Mouse (Mus musculus): ENCODE data around the gene Sqor. TPM values are rescaled to one million over a fixed set of nuclear protein-coding genes. Genes with fewer than 3 reads are reported as not detected.

Sqor gene
- total and polyA plus RNA-seq, 3 experiments = 0.85 TPM; not detected in 2

GRCm38 (mm10) chr2:122725604-122726003, 39.4 kb upstream of the Sqor start:
- H3K9ac ChIP-seq (ENCODE audit: insufficient read depth, low read depth) = no peak overlapping the region
- peak; percentile 63 for DNase-seq (ENCODE audit: extremely low read depth)
- H3K27ac ChIP-seq (ENCODE audit: insufficient read depth, low read depth) = no peak overlapping the region
- no peaks in the 10 kb centered on the region for H3K79me2 ChIP-seq (replicated peaks; ENCODE audit: control insufficient read depth, extremely low read depth, insufficient read depth, poor library complexity, severe bottlenecking)
- peaks cover 12% of the 10 kb centered on the region for H3K27me3 ChIP-seq (replicated peaks)
- dilution Hi-C loops (cut with MboI; ENCODE audit: extremely low pct_ligation_motif_present, extremely low pct_unique_long_range_greater_than_20kb, low sequenced_read_pairs) (no loop called here), in situ Hi-C loops (cut with MboI; ENCODE audit: low pct_ligation_motif_present, low pct_unique_long_range_greater_than_20kb, low sequenced_read_pairs) (no loop called here)
- peaks cover 0 to 3% of the 10 kb centered on the region in 2 experiments; a peak in 2 of 4 replicates for H3K4me1 ChIP-seq (ENCODE audit: control insufficient read depth in 1 of 2, insufficient read depth in 2 of 2)
- H3K4me3 ChIP-seq (replicated peaks in 1 of 3; ENCODE audit: low read depth in 2 of 3, low read length in 2 of 3, poor library complexity in 1 of 3) = no peak overlapping the region
- no peak overlapping the region; the same call in 1 of the 2 replicates for H3K4me2 ChIP-seq (ENCODE audit: insufficient read depth, low read depth, poor library complexity, severe bottlenecking)
- H3K9me3 ChIP-seq (replicated peaks; ENCODE audit: low read length) = peaks cover 6% of the 10 kb centered on the region
- TF ChIP-seq SMC3 (IDR thresholded peaks at IDR 0.05; ENCODE audit: low read depth, low read length) (peak; percentile 63), MXI1 (IDR thresholded peaks at IDR 0.05; ENCODE audit: low read depth, low read length) (no peak), ETS1 (conservative IDR thresholded peaks at IDR 0.05; ENCODE audit: low read depth, low read length) (no peak), RAD21 (IDR thresholded peaks at IDR 0.05; ENCODE audit: low read depth, low read length) (peak; percentile 59), POLR2A (IDR thresholded peaks at IDR 0.05; ENCODE audit: low read depth, low read length) (no peak), CTCF (conservative IDR thresholded peaks at IDR 0.05 in 1 of 2, IDR thresholded peaks at IDR 0.05 in 1 of 2; ENCODE audit: low read depth in 2 of 2, low read length in 2 of 2) (peak; percentile 79 to 87), MEF2A (IDR thresholded peaks at IDR 0.05; ENCODE audit: borderline replicate concordance, low read depth, low read length) (peak; percentile 73; the same call in 1 of the 2 replicates), HCFC1 (IDR thresholded peaks at IDR 0.05; ENCODE audit: low read depth, low read length) (no peak), CHD2 (IDR thresholded peaks at IDR 0.05; ENCODE audit: low read length) (no peak)
- no peaks in the 10 kb centered on the region for H3K36me3 ChIP-seq (replicated peaks in 1 of 2; ENCODE audit: control insufficient read depth in 1 of 2, insufficient read depth in 1 of 2, low read length in 1 of 2)

- no peaks in the 10 kb centered on the region for H3K79me2 ChIP-seq (replicated peaks; ENCODE audit: control insufficient read depth, extremely low read depth, insufficient read depth, poor library complexity, severe bottlenecking)
- in situ Hi-C loops (cut with MboI; ENCODE audit: low pct_ligation_motif_present, low pct_unique_long_range_greater_than_20kb, low sequenced_read_pairs) (no loop called here), dilution Hi-C loops (cut with MboI; ENCODE audit: extremely low pct_ligation_motif_present, extremely low pct_unique_long_range_greater_than_20kb, low sequenced_read_pairs) (no loop called here)
- TF ChIP-seq MAZ (IDR thresholded peaks at IDR 0.05; ENCODE audit: low read depth, low read length) = no peak
- no peak for TF ChIP-seq POLR2A (IDR thresholded peaks at IDR 0.05; ENCODE audit: low read depth, low read length)
- TF ChIP-seq TCF12 (IDR thresholded peaks at IDR 0.05; ENCODE audit: low read depth, low read length) = no peak
- TF ChIP-seq SMC3 (IDR thresholded peaks at IDR 0.05; ENCODE audit: low read depth, low read length) = no peak
- no peak for DNase-seq (ENCODE audit: extremely low read depth)
- H3K27me3 ChIP-seq (replicated peaks) = peaks cover 12% of the 10 kb centered on the region
- H3K4me1 ChIP-seq (ENCODE audit: control insufficient read depth in 1 of 2, insufficient read depth in 2 of 2) = no peaks in the 10 kb centered on the region
- H3K4me3 ChIP-seq (replicated peaks in 1 of 3; ENCODE audit: low read depth in 2 of 3, low read length in 2 of 3, poor library complexity in 1 of 3) = no peak overlapping the region
- H3K27ac ChIP-seq (ENCODE audit: insufficient read depth, low read depth) = no peak overlapping the region
- H3K9ac ChIP-seq (ENCODE audit: insufficient read depth, low read depth) = no peak overlapping the region
- no peaks in the 10 kb centered on the region for H3K36me3 ChIP-seq (replicated peaks in 1 of 2; ENCODE audit: control insufficient read depth in 1 of 2, insufficient read depth in 1 of 2, low read length in 1 of 2)
- no peaks in the 10 kb centered on the region for H3K9me3 ChIP-seq (replicated peaks; ENCODE audit: low read length)
- no peak overlapping the region for H3K4me2 ChIP-seq (ENCODE audit: insufficient read depth, low read depth, poor library complexity, severe bottlenecking)
These were observed 33.6 kb upstream of the Sqor start for GRCm38 (mm10) chr2:122731456-122731855.

DNA sequence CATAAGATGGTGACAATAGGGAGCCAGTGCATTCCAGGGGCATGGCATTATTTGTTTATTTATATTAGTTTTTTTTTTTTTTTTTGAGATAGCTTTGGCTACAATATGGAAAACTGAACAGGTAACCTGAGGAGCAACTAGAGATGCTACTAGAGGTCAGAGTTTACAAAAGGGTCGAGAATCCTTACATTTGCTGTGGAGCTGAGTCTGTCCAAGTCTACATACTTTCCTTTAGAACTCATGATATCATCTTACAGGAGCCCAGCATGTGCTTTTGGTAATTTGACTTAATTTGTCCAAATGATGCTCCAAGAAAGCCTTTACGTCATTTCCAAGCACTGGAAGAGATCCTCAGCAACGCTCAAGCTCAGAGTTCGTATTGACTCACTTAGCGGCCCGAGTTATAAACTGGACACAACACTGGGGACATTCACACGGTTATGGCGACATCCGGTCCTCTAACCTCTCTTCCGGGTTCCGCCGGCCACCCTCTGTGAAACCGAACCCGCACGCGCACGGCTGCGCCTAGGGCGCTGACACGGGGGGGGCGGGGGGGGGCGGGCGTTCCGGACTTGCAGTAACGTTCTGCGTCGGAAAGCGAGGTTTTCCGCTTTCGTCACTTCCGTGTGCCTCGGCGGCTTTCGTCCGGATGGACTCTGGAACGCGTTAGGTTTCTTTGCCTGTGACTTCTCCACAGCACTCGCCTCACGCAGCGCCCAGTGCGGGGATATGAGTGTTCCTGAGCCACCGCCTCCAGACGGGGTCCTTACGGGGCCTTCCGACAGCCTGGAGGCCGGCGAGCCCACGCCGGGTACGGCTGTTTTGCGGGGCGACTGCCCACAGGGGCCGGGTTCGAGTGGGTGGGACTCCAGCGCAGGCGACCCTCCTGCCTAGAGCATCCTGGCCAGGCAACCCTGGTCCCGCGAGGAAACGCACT, 26.9 kb upstream of the Sqor start, which contains the start of gene Bloc1s6:
Gene Bloc1s6 (plus strand): TSS at position 610 of the 937 bp plus-strand sequence.
- peak within 1 kb of the TSS; percentile 97 for H3K9ac ChIP-seq (ENCODE audit: insufficient read depth, low read depth)
- H3K27me3 ChIP-seq (replicated peaks) = no peaks in the 10 kb centered on the region
- H3K9me3 ChIP-seq (replicated peaks; ENCODE audit: low read length) = no peaks in the 10 kb centered on the region
- peaks cover 7 to 17% of the 10 kb centered on the region in 2 experiments for H3K36me3 ChIP-seq (replicated peaks in 1 of 2; ENCODE audit: control insufficient read depth in 1 of 2, insufficient read depth in 1 of 2, low read length in 1 of 2)
- peaks cover 7 to 30% of the 10 kb centered on the region in 2 experiments; a peak in 3 of 4 replicates for H3K4me1 ChIP-seq (ENCODE audit: control insufficient read depth in 1 of 2, insufficient read depth in 2 of 2)
- DNase-seq (ENCODE audit: extremely low read depth) = peak; percentile 95
- dilution Hi-C loops (cut with MboI; ENCODE audit: extremely low pct_ligation_motif_present, extremely low pct_unique_long_range_greater_than_20kb, low sequenced_read_pairs) = no loop called here
- peak within 1 kb of the TSS; percentile 24 for H3K27ac ChIP-seq (ENCODE audit: insufficient read depth, low read depth)
- peak within 1 kb of the TSS; percentile 76 to 95 (median 92) for H3K4me3 ChIP-seq (replicated peaks in 1 of 3; ENCODE audit: low read depth in 2 of 3, low read length in 2 of 3, poor library complexity in 1 of 3)
- H3K4me2 ChIP-seq (ENCODE audit: insufficient read depth, low read depth, poor library complexity, severe bottlenecking) = peak within 1 kb of the TSS; percentile 100
- peaks cover 6% of the 10 kb centered on the region; the same call in 1 of the 2 replicates for H3K79me2 ChIP-seq (replicated peaks; ENCODE audit: control insufficient read depth, extremely low read depth, insufficient read depth, poor library complexity, severe bottlenecking)
- in situ Hi-C loops (cut with MboI; ENCODE audit: low pct_ligation_motif_present, low pct_unique_long_range_greater_than_20kb, low sequenced_read_pairs) = no loop called here
- TF ChIP-seq MEF2A (IDR thresholded peaks at IDR 0.05; ENCODE audit: borderline replicate concordance, low read depth, low read length) (peak; percentile 53; the same call in 1 of the 2 replicates), TCF12 (IDR thresholded peaks at IDR 0.05; ENCODE audit: low read depth, low read length) (peak; percentile 80), TBP (conservative IDR thresholded peaks at IDR 0.05; ENCODE audit: low read depth, low read length) (peak; percentile 74), ZC3H11A (IDR thresholded peaks at IDR 0.05; ENCODE audit: low read depth, low read length) (no peak), HCFC1 (IDR thresholded peaks at IDR 0.05; ENCODE audit: low read depth, low read length) (peak; percentile 88), NELFE (IDR thresholded peaks at IDR 0.05; ENCODE audit: low read depth, low read length) (peak; percentile 73), POLR2A (IDR thresholded peaks at IDR 0.05; ENCODE audit: low read depth, low read length) (peak; percentile 91), NRF1 (IDR thresholded peaks at IDR 0.05; ENCODE audit: low read depth, low read length) (peak; percentile 79), MAZ (IDR thresholded peaks at IDR 0.05; ENCODE audit: low read depth, low read length) (0 out of 2 replicates have a peak, but pooled peaks have one; percentile 53), RCOR1 (conservative IDR thresholded peaks at IDR 0.05; ENCODE audit: low read depth, low read length) (0 out of 2 replicates have a peak, but pooled peaks have one; percentile 48), CTCF (conservative IDR thresholded peaks at IDR 0.05 in 1 of 2, IDR thresholded peaks at IDR 0.05 in 1 of 2; ENCODE audit: low read depth in 2 of 2, low read length in 2 of 2) (no peak), USF2 (conservative IDR thresholded peaks at IDR 0.05; ENCODE audit: low read depth, low read length) (no peak), BHLHE40 (IDR thresholded peaks at IDR 0.05; ENCODE audit: low read depth, low read length) (peak; percentile 43; the same call in 1 of the 2 replicates), ELF1 (IDR thresholded peaks at IDR 0.05; ENCODE audit: low read depth, low read length) (peak; percentile 95), CHD1 (IDR thresholded peaks at IDR 0.05; ENCODE audit: low read depth, low read length) (no peak), JUND (conservative IDR thresholded peaks at IDR 0.05; ENCODE audit: low read depth, low read length) (0 out of 2 replicates have a peak, but pooled peaks have one; percentile 13)
